Mouse (Mus musculus) liver, embryonic 16.5 days (tissue): Measurements from ENCODE around the gene Ffar2. TPM values are rescaled to one million over a fixed set of nuclear protein-coding genes. Genes with fewer than 3 reads are reported as not detected.

Source experiments
- ATAC-seq: fragments of 200-750 bp; cut with Nextera tagmentation; 2 replicates; pipeline ENCODE4 v1.8.0; 2017; ENCODE audit warnings: low read depth, mild to moderate bottlenecking, moderate number of reproducible peaks, moderate library complexity
- H3K27ac ChIP-seq: fragments of 300-500 bp; sonication (generic); 2 replicates; pipeline ENCODE4 v1.5.1; 2014; ENCODE audit warnings: mild to moderate bottlenecking, low read length
- H3K27me3 ChIP-seq: fragments of 300-500 bp; sonication (generic); 2 replicates; pipeline ENCODE4 v1.6.1; 2014; ENCODE audit warnings: low read depth, low read length, mixed read lengths; ENCODE audit not compliant: control insufficient read depth, insufficient read depth
- H3K36me3 ChIP-seq: fragments of 300-500 bp; sonication (generic); 2 replicates; pipeline ENCODE4 v1.6.1; 2014; ENCODE audit warnings: mild to moderate bottlenecking; ENCODE audit not compliant: control insufficient read depth, insufficient read depth
- H3K4me1 ChIP-seq: fragments of 300-500 bp; sonication (generic); 2 replicates; pipeline ENCODE4 v1.6.1; 2014; ENCODE audit warnings: low read depth, low read length, mixed read lengths; ENCODE audit not compliant: control insufficient read depth
- H3K4me2 ChIP-seq: fragments of 300-500 bp; sonication (generic); 2 replicates; pipeline ENCODE4 v1.6.1; 2014; ENCODE audit warnings: low read depth, low read length, mixed read lengths
- H3K4me3 ChIP-seq: fragments of 300-500 bp; sonication (generic); 2 replicates; pipeline ENCODE4 v1.5.1; 2014; ENCODE audit warnings: low read depth, mild to moderate bottlenecking, low read length
- H3K9ac ChIP-seq: fragments of 300-500 bp; sonication (generic); 2 replicates; pipeline ENCODE4 v1.6.1; 2014; ENCODE audit warnings: low read depth, low read length
- H3K9me3 ChIP-seq: fragments of 300-500 bp; sonication (generic); replicated peaks from 2 replicates; pipeline ENCODE4 v1.6.1; 2016; ENCODE audit warnings: low read length; ENCODE audit not compliant: control insufficient read depth
- WGBS: fragments of 180-500 bp; shearing (Covaris S2); extraction: QIAGEN DNeasy Blood & Tissue Kit; methylation state at CpG from one replicate; pipeline ENCODE4 v1.1.7; 2014; ENCODE audit not compliant: insufficient replicate concordance; 5-methylcytosine and 5-hydroxymethylcytosine counted together
- polyA plus RNA-seq: library from polyadenylated mRNA; unstranded; fragments of >200 nt; fragmentation: Nextera tagmentation; extraction: Ambion mirVana; gene quantifications from 2 replicates; pipeline ENCODE4 v1.2.1, GENCODE M21; 2015

The Ffar2 gene
- polyA plus RNA-seq, result 0.90 and 1.1 TPM in 2 replicates

GRCm38 (mm10) chr7:30823675-30824074, at the start of gene Ffar2:
Ffar2 (minus strand) TSS chr7:30823775.
- no peaks in the 10 kb centered on the region for H3K27me3 ChIP-seq
- H3K27ac ChIP-seq, result no peak within 1 kb of the TSS
- no peak for ATAC-seq
- no peak within 1 kb of the TSS for H3K4me3 ChIP-seq
- peaks cover 7% of the 10 kb centered on the region for H3K4me1 ChIP-seq
- no peak within 1 kb of the TSS for H3K4me2 ChIP-seq
- 71% methylated on average over 18 of the region's 18 CpGs for WGBS
- no peak within 1 kb of the TSS for H3K9ac ChIP-seq
- no peaks in the 10 kb centered on the region for H3K36me3 ChIP-seq
- H3K9me3 ChIP-seq, result no peaks in the 10 kb centered on the region

DNA sequence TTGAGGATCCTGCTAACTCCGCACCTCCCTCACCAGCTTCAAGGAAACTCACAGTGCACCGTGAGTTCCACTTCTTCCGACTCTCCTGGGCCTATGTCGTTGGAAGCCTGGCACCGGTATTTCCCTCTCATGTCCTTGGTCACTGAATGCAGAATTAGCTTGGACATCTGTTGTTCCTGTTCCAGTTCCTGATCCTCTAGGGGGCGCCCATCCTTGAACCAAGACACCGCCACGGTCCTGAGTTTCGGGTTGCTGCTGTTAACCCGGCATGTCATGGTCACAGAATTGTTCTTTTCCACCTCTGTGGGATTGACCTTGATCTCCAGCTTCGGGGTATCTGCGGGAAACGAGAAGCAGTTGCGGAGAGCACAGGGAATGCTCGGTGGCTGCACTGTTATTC, 49.5 kb upstream of the Ffar2 start:
- Histone ChIP-seq H3K27ac (no peak overlapping the region), H3K36me3 (no peaks in the 10 kb centered on the region), H3K4me2 (no peak overlapping the region), H3K4me3 (no peak overlapping the region), H3K9ac (no peak overlapping the region), H3K27me3 (no peaks in the 10 kb centered on the region), H3K9me3 (no peaks in the 10 kb centered on the region), H3K4me1 (no peaks in the 10 kb centered on the region)
- WGBS, result 13% methylated on average over 15 of the region's 15 CpGs
- ATAC-seq, result no peak

DNA sequence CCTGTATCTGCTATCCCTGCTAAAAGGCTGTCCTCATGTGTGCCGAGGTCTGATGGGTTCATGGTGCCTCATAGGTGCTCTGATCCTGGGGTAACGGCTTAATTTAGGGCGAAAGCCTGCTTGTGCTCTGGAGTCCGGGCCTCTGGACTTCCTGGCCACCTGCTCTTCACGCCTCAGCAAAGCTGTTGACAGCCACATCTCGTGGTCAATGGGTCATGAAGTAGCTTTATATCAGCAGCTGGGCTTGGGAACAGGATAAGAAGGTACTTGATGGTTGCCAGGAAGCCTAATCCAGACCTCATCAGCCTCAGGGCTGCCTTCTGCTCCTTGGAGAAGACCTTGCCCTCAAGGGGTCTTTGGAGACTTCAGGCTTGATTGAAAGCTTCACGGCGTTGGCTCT, 39.8 kb upstream of the Ffar2 start:
- Histone ChIP-seq H3K9ac (no peak overlapping the region), H3K9me3 (no peaks in the 10 kb centered on the region), H3K4me2 (no peak overlapping the region), H3K36me3 (no peaks in the 10 kb centered on the region), H3K4me1 (no peaks in the 10 kb centered on the region), H3K27ac (no peak overlapping the region), H3K4me3 (no peak overlapping the region), H3K27me3 (no peaks in the 10 kb centered on the region)
- 50% methylated on average over 8 of the region's 8 CpGs for WGBS
- ATAC-seq, result no peak

GRCm38 (mm10) chr7:30861464-30861863, 37.9 kb upstream of the Ffar2 start, which contains the start of gene Ffar1:
Ffar1 (minus strand) TSS chr7:30861564.
- no peaks in the 10 kb centered on the region for H3K27me3 ChIP-seq
- H3K4me3 ChIP-seq, result no peak within 1 kb of the TSS
- no peak within 1 kb of the TSS for H3K4me2 ChIP-seq
- WGBS, result 68% methylated on average over 12 of the region's 12 CpGs
- no peak for ATAC-seq
- no peak within 1 kb of the TSS for H3K9ac ChIP-seq
- no peaks in the 10 kb centered on the region for H3K4me1 ChIP-seq
- no peaks in the 10 kb centered on the region for H3K9me3 ChIP-seq
- H3K27ac ChIP-seq, result no peak within 1 kb of the TSS
- H3K36me3 ChIP-seq, result no peaks in the 10 kb centered on the region

- Histone ChIP-seq H3K9me3 (no peaks in the 10 kb centered on the region), H3K9ac (no peak overlapping the region), H3K27ac (no peak overlapping the region), H3K27me3 (no peaks in the 10 kb centered on the region), H3K4me3 (no peak overlapping the region), H3K36me3 (no peaks in the 10 kb centered on the region), H3K4me2 (no peak overlapping the region), H3K4me1 (no peaks in the 10 kb centered on the region)
- 6% methylated on average over 15 of the region's 16 CpGs for WGBS
- no peak for ATAC-seq
These were observed 36.2 kb upstream of the Ffar2 start for GRCm38 (mm10) chr7:30859635-30860402.

DNA sequence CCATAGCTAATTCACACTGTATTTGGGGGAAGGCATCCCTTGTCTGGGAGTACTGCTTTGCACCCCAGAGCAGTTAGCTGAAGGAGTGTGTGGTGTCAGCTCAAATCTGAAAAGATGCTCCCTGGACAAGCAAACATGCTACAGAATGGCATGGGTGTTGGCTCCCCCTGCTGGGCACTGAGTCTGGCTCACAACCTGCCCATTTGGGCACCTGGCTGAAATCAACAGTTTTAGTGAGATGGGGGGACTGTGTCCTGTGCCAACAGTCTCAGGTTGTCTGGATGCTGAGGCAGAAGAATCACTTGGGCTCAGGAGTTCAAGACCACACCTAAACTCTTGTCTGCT, 35.7 kb upstream of the Ffar2 start:
- Histone ChIP-seq H3K4me3 (no peak overlapping the region), H3K9ac (no peak overlapping the region), H3K27me3 (no peaks in the 10 kb centered on the region), H3K36me3 (no peaks in the 10 kb centered on the region), H3K4me1 (no peaks in the 10 kb centered on the region), H3K4me2 (no peak overlapping the region), H3K27ac (no peak overlapping the region), H3K9me3 (no peaks in the 10 kb centered on the region)
- ATAC-seq, result no peak

GRCm38 (mm10) chr7:30857746-30858145, 34.2 kb upstream of the Ffar2 start:
- Histone ChIP-seq H3K4me1 (no peaks in the 10 kb centered on the region), H3K27me3 (no peaks in the 10 kb centered on the region), H3K36me3 (no peaks in the 10 kb centered on the region), H3K9ac (no peak overlapping the region), H3K4me2 (no peak overlapping the region), H3K4me3 (no peak overlapping the region), H3K9me3 (no peaks in the 10 kb centered on the region), H3K27ac (no peak overlapping the region)
- WGBS, result 67% methylated on average over 1 of the region's 1 CpGs
- no peak for ATAC-seq

GRCm38 (mm10) chr7:30856078-30856477, 32.5 kb upstream of the Ffar2 start, which contains the start of gene Ffar3:
Ffar3 (minus strand) TSS chr7:30856178.
- no peak within 1 kb of the TSS for H3K4me2 ChIP-seq
- H3K4me1 ChIP-seq, result no peaks in the 10 kb centered on the region
- no peaks in the 10 kb centered on the region for H3K9me3 ChIP-seq
- no peaks in the 10 kb centered on the region for H3K36me3 ChIP-seq
- ATAC-seq, result no peak
- no peak within 1 kb of the TSS for H3K4me3 ChIP-seq
- no peaks in the 10 kb centered on the region for H3K27me3 ChIP-seq
- WGBS, result 56% methylated on average over 6 of the region's 6 CpGs
- H3K27ac ChIP-seq, result no peak within 1 kb of the TSS
- H3K9ac ChIP-seq, result no peak within 1 kb of the TSS

- 63% methylated on average over 1 of the region's 1 CpGs for WGBS
- Histone ChIP-seq H3K36me3 (no peaks in the 10 kb centered on the region), H3K4me1 (no peaks in the 10 kb centered on the region), H3K4me3 (no peak overlapping the region), H3K4me2 (no peak overlapping the region), H3K27me3 (no peaks in the 10 kb centered on the region), H3K9ac (no peak overlapping the region), H3K9me3 (no peaks in the 10 kb centered on the region), H3K27ac (no peak overlapping the region)
- ATAC-seq, result no peak
These were observed 27.8 kb upstream of the Ffar2 start for GRCm38 (mm10) chr7:30851421-30851820.
